Mouse (Mus musculus): ENCODE measurements around the gene Caln1. TPM values are rescaled to one million over a fixed set of nuclear protein-coding genes. Genes with fewer than 3 reads are reported as not detected.
A peak's percentile ranks its signal among the peaks of the same experiment; 100 is the strongest.

Caln1 gene
- polyA plus RNA-seq, 1 experiment from 2014 or later: 1.2 TPM

GRCm38 (mm10) chr5:130515395-130515794, 146.1 kb downstream of the Caln1 start:
- H3K4me2 ChIP-seq (replicated peaks; ENCODE audit: low read depth, low read length): no peak overlapping the region
- no peak overlapping the region for H3K9ac ChIP-seq (ENCODE audit: low read depth, low read length)
- no peak overlapping the region for H3K4me3 ChIP-seq (ENCODE audit: low read depth, low read length)
- H3K9me3 ChIP-seq (ENCODE audit: control insufficient read depth, low read length): no peaks in the 10 kb centered on the region
- no peaks in the 10 kb centered on the region for H3K36me3 ChIP-seq (ENCODE audit: control insufficient read depth, insufficient read depth, low read length)
- 83% methylated on average over 6 of the region's 6 CpGs for WGBS
- H3K4me1 ChIP-seq (replicated peaks; ENCODE audit: control insufficient read depth, insufficient read depth, low read length): no peaks in the 10 kb centered on the region
- DNase-seq (ENCODE audit: low spot score) (no peak), ATAC-seq (ENCODE audit: low FRiP score) (no peak)
- H3K27me3 ChIP-seq (ENCODE audit: control insufficient read depth, insufficient read depth, low read length): no peaks in the 10 kb centered on the region
- no peak overlapping the region for H3K27ac ChIP-seq (ENCODE audit: low read depth, low read length)

- 79% methylated on average over 2 of the region's 2 CpGs for WGBS
- Histone ChIP-seq H3K4me1 (replicated peaks; ENCODE audit: control insufficient read depth, insufficient read depth, low read length) (no peaks in the 10 kb centered on the region), H3K9me3 (ENCODE audit: control insufficient read depth, low read length) (no peaks in the 10 kb centered on the region), H3K27ac (ENCODE audit: low read depth, low read length) (no peak overlapping the region), H3K9ac (ENCODE audit: low read depth, low read length) (no peak overlapping the region), H3K36me3 (ENCODE audit: control insufficient read depth, insufficient read depth, low read length) (no peaks in the 10 kb centered on the region), H3K4me3 (ENCODE audit: low read depth, low read length) (no peak overlapping the region), H3K27me3 (ENCODE audit: control insufficient read depth, insufficient read depth, low read length) (no peaks in the 10 kb centered on the region), H3K4me2 (replicated peaks; ENCODE audit: low read depth, low read length) (no peak overlapping the region)
- ATAC-seq (ENCODE audit: low FRiP score) (no peak), DNase-seq (ENCODE audit: low spot score) (no peak)
Observed at GRCm38 (mm10) chr5:130520527-130520926, 151.3 kb downstream of the Caln1 start.

DNA sequence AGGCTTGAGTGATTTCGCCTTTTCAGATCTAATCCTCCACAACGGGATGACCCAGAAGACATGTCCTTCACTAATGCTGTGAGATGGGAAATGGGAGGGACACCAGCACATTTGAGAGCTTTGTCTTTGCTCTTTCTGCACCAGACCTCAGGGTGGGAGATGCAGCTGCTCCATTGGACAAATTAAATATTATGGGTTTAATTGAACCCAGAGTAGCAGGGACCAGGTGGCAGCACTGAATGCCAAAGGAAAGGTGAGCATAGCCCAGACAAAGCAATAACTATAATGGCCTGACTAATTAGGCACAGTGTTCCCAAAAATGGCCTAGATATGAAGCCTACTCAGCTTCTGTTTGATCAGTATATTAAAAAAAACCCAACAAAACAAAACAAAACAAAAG, 158.2 kb downstream of the Caln1 start:
- Histone ChIP-seq H3K4me2 (replicated peaks; ENCODE audit: low read depth, low read length) (no peak overlapping the region), H3K4me3 (ENCODE audit: low read depth, low read length) (no peak overlapping the region), H3K9ac (ENCODE audit: low read depth, low read length) (no peak overlapping the region), H3K27me3 (ENCODE audit: control insufficient read depth, insufficient read depth, low read length) (no peaks in the 10 kb centered on the region), H3K4me1 (replicated peaks; ENCODE audit: control insufficient read depth, insufficient read depth, low read length) (no peaks in the 10 kb centered on the region), H3K9me3 (ENCODE audit: control insufficient read depth, low read length) (no peaks in the 10 kb centered on the region), H3K36me3 (ENCODE audit: control insufficient read depth, insufficient read depth, low read length) (no peaks in the 10 kb centered on the region), H3K27ac (ENCODE audit: low read depth, low read length) (no peak overlapping the region)
- no peak for ATAC-seq (ENCODE audit: low FRiP score)
- 91% methylated on average over 2 of the region's 2 CpGs for WGBS
- no peak for DNase-seq (ENCODE audit: low spot score)

- no peak overlapping the region for H3K4me3 ChIP-seq (ENCODE audit: low read depth, low read length)
- no peaks in the 10 kb centered on the region for H3K4me1 ChIP-seq (replicated peaks; ENCODE audit: control insufficient read depth, insufficient read depth, low read length)
- H3K27ac ChIP-seq (ENCODE audit: low read depth, low read length): no peak overlapping the region
- no peaks in the 10 kb centered on the region for H3K27me3 ChIP-seq (ENCODE audit: control insufficient read depth, insufficient read depth, low read length)
- DNase-seq (ENCODE audit: low spot score) (no peak), ATAC-seq (ENCODE audit: low FRiP score) (no peak)
- H3K9me3 ChIP-seq (ENCODE audit: control insufficient read depth, low read length): no peaks in the 10 kb centered on the region
- no peaks in the 10 kb centered on the region for H3K36me3 ChIP-seq (ENCODE audit: control insufficient read depth, insufficient read depth, low read length)
- H3K4me2 ChIP-seq (replicated peaks; ENCODE audit: low read depth, low read length): no peak overlapping the region
- WGBS: 94% methylated on average over 5 of the region's 5 CpGs
- H3K9ac ChIP-seq (ENCODE audit: low read depth, low read length): no peak overlapping the region
Observed at GRCm38 (mm10) chr5:130547496-130547895, 178.2 kb downstream of the Caln1 start.

DNA sequence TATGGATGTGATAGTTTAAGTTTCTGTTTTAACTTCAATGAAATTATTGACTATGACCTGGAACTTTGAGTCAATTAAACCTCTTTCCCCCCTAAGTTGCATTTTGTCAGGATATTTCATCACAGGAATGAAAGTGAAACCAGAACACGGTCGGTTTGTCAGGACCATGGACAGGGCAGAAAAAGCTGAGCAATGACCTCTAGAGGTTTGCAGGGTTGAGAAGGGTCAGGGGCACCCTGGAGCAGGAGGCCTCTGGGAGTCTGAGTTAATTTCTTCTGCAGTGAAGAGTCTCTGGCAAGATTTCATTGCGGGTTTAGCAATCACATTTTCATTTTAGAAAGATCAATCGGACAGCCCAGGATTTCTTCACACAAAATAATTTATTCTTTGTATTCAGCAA, 184.7 kb downstream of the Caln1 start:
- ATAC-seq (ENCODE audit: low FRiP score): no peak
- 52% methylated on average over 4 of the region's 4 CpGs for WGBS

GRCm38 (mm10) chr5:130563146-130563545, 193.9 kb downstream of the Caln1 start:
- Histone ChIP-seq H3K4me1 (replicated peaks; ENCODE audit: control insufficient read depth, insufficient read depth, low read length) (no peaks in the 10 kb centered on the region), H3K4me3 (ENCODE audit: low read depth, low read length) (no peak overlapping the region), H3K27ac (ENCODE audit: low read depth, low read length) (no peak overlapping the region), H3K9ac (ENCODE audit: low read depth, low read length) (no peak overlapping the region), H3K27me3 (ENCODE audit: control insufficient read depth, insufficient read depth, low read length) (no peaks in the 10 kb centered on the region), H3K9me3 (ENCODE audit: control insufficient read depth, low read length) (no peaks in the 10 kb centered on the region), H3K4me2 (replicated peaks; ENCODE audit: low read depth, low read length) (no peak overlapping the region), H3K36me3 (ENCODE audit: control insufficient read depth, insufficient read depth, low read length) (no peaks in the 10 kb centered on the region)
- DNase-seq (ENCODE audit: low spot score): no peak
- no peak for ATAC-seq (ENCODE audit: low FRiP score)
- 79% methylated on average over 3 of the region's 3 CpGs for WGBS

More for the DNA sequence above, 184.7 kb downstream of the Caln1 start:
- Histone ChIP-seq H3K27ac (ENCODE audit: low read depth, low read length) (no peak overlapping the region), H3K27me3 (ENCODE audit: control insufficient read depth, insufficient read depth, low read length) (no peaks in the 10 kb centered on the region), H3K9ac (ENCODE audit: low read depth, low read length) (no peak overlapping the region), H3K4me3 (ENCODE audit: low read depth, low read length) (no peak overlapping the region), H3K9me3 (ENCODE audit: control insufficient read depth, low read length) (no peaks in the 10 kb centered on the region), H3K4me1 (replicated peaks; ENCODE audit: control insufficient read depth, insufficient read depth, low read length) (no peaks in the 10 kb centered on the region), H3K4me2 (replicated peaks; ENCODE audit: low read depth, low read length) (no peak overlapping the region), H3K36me3 (ENCODE audit: control insufficient read depth, insufficient read depth, low read length) (no peaks in the 10 kb centered on the region)
- peak; percentile 30 for DNase-seq (ENCODE audit: low spot score)

DNA sequence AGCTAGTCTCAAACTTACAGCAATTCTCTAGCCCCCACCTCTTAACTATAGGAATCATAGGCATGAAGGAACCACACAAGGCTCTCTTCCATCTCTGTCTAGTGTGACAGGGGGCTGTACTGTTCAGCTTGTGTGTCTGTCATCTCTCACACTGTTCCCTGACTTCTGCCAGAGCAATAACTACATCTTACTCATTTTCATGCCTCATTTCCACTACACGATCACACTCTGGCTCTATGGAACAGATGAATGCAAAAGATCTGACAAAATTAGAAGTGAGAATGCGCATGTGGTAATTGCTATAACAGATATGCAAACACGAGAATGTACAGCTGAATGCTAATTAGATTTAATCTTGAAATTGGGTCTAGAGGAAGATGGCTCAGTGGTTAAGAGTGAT, 196.7 kb downstream of the Caln1 start:
- no peak overlapping the region for H3K9ac ChIP-seq (ENCODE audit: low read depth, low read length)
- H3K4me1 ChIP-seq (replicated peaks; ENCODE audit: control insufficient read depth, insufficient read depth, low read length): no peaks in the 10 kb centered on the region
- no peaks in the 10 kb centered on the region for H3K27me3 ChIP-seq (ENCODE audit: control insufficient read depth, insufficient read depth, low read length)
- DNase-seq (ENCODE audit: low spot score) (no peak), ATAC-seq (ENCODE audit: low FRiP score) (no peak)
- no peak overlapping the region for H3K27ac ChIP-seq (ENCODE audit: low read depth, low read length)
- no peak overlapping the region for H3K4me2 ChIP-seq (replicated peaks; ENCODE audit: low read depth, low read length)
- WGBS: 86% methylated on average over 3 of the region's 3 CpGs
- no peak overlapping the region for H3K4me3 ChIP-seq (ENCODE audit: low read depth, low read length)
- no peaks in the 10 kb centered on the region for H3K36me3 ChIP-seq (ENCODE audit: control insufficient read depth, insufficient read depth, low read length)
- H3K9me3 ChIP-seq (ENCODE audit: control insufficient read depth, low read length): no peaks in the 10 kb centered on the region

DNA sequence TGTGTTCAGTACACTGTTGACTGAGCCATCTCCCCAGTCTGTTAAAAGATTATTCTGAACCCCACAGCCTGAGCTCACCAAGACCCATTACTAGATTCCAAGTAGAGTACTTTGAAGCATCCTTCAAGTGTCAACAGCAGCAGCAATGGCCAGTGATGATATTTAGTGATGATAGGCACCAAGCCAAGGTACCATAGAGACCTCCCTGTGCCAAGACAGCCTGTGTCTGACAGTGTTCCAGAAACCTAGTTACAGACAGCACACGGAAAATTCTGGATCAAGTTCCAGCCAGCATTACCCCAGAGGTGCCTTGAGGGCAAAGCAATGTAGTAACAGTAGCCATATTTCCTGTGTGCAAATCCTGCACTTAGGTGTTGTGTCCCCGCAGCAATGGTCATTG, 208.3 kb downstream of the Caln1 start:
- no peak for ATAC-seq (ENCODE audit: low FRiP score)
- 85% methylated on average over 2 of the region's 2 CpGs for WGBS

GRCm38 (mm10) chr5:130584042-130584441, 214.8 kb downstream of the Caln1 start:
- no peaks in the 10 kb centered on the region for H3K27me3 ChIP-seq (ENCODE audit: control insufficient read depth, insufficient read depth, low read length)
- H3K4me3 ChIP-seq (ENCODE audit: low read depth, low read length): no peak overlapping the region
- no peak overlapping the region for H3K27ac ChIP-seq (ENCODE audit: low read depth, low read length)
- no peak overlapping the region for H3K4me2 ChIP-seq (replicated peaks; ENCODE audit: low read depth, low read length)
- no peak overlapping the region for H3K9ac ChIP-seq (ENCODE audit: low read depth, low read length)
- H3K4me1 ChIP-seq (replicated peaks; ENCODE audit: control insufficient read depth, insufficient read depth, low read length): no peaks in the 10 kb centered on the region
- DNase-seq (ENCODE audit: low spot score) (no peak), ATAC-seq (ENCODE audit: low FRiP score) (no peak)
- no peaks in the 10 kb centered on the region for H3K36me3 ChIP-seq (ENCODE audit: control insufficient read depth, insufficient read depth, low read length)
- no peaks in the 10 kb centered on the region for H3K9me3 ChIP-seq (ENCODE audit: control insufficient read depth, low read length)
- 85% methylated on average over 3 of the region's 3 CpGs for WGBS

More for the DNA sequence above, 208.3 kb downstream of the Caln1 start:
- Histone ChIP-seq H3K4me2 (replicated peaks; ENCODE audit: low read depth, low read length) (no peak overlapping the region), H3K9me3 (ENCODE audit: control insufficient read depth, low read length) (no peaks in the 10 kb centered on the region), H3K27me3 (ENCODE audit: control insufficient read depth, insufficient read depth, low read length) (no peaks in the 10 kb centered on the region), H3K4me3 (ENCODE audit: low read depth, low read length) (no peak overlapping the region), H3K9ac (ENCODE audit: low read depth, low read length) (no peak overlapping the region), H3K27ac (ENCODE audit: low read depth, low read length) (no peak overlapping the region), H3K36me3 (ENCODE audit: control insufficient read depth, insufficient read depth, low read length) (no peaks in the 10 kb centered on the region), H3K4me1 (replicated peaks; ENCODE audit: control insufficient read depth, insufficient read depth, low read length) (no peaks in the 10 kb centered on the region)
- no peak for DNase-seq (ENCODE audit: low spot score)
